Mouse (Mus musculus) forebrain, embryonic 16.5 days (tissue): Measurements from ENCODE around the gene Olfr450. TPM values are rescaled to one million over a fixed set of nuclear protein-coding genes. Genes with fewer than 3 reads are reported as not detected.

Source experiments
- ATAC-seq: fragments of 200-750 bp; cut with Nextera tagmentation; 2 replicates; pipeline ENCODE4 v1.8.0; 2017; ENCODE audit warnings: mild to moderate bottlenecking, moderate library complexity
- H3K27ac ChIP-seq: fragments of 300-500 bp; sonication (generic); 2 replicates; pipeline ENCODE4 v1.5.1; 2014; ENCODE audit warnings: low read length, control low read depth
- H3K27me3 ChIP-seq: fragments of 300-500 bp; sonication (generic); replicated peaks from 2 replicates; pipeline ENCODE4 v1.6.1; 2014; ENCODE audit warnings: low read length; ENCODE audit not compliant: control insufficient read depth, insufficient read depth
- H3K36me3 ChIP-seq: fragments of 300-500 bp; sonication (generic); 2 replicates; pipeline ENCODE4 v1.6.1; 2014; ENCODE audit not compliant: control insufficient read depth, insufficient read depth
- H3K4me1 ChIP-seq: fragments of 300-500 bp; sonication (generic); replicated peaks from 2 replicates; pipeline ENCODE4 v1.6.1; 2014; ENCODE audit warnings: low read length; ENCODE audit not compliant: control insufficient read depth, insufficient read depth
- H3K4me2 ChIP-seq: fragments of 300-500 bp; sonication (generic); 2 replicates; pipeline ENCODE4 v1.6.1; 2014; ENCODE audit warnings: mild to moderate bottlenecking, low read length, control low read depth
- H3K4me3 ChIP-seq: fragments of 300-500 bp; sonication (generic); replicated peaks from 2 replicates; pipeline ENCODE4 v1.5.1; 2014; ENCODE audit warnings: mild to moderate bottlenecking, low read length, control low read depth
- H3K9ac ChIP-seq: fragments of 300-500 bp; sonication (generic); replicated peaks from 2 replicates; pipeline ENCODE4 v1.6.1; 2014; ENCODE audit warnings: low read depth, low read length, control low read depth
- H3K9me3 ChIP-seq: fragments of 300-500 bp; sonication (generic); 2 replicates; pipeline ENCODE4 v1.6.1; 2016; ENCODE audit warnings: low read length; ENCODE audit not compliant: control insufficient read depth
- WGBS: fragments of 180-500 bp; shearing (Covaris S2); extraction: QIAGEN DNeasy Blood & Tissue Kit; methylation state at CpG from one replicate; pipeline ENCODE4 v1.1.7; 2014; 5-methylcytosine and 5-hydroxymethylcytosine counted together
- polyA plus RNA-seq: library from polyadenylated mRNA; unstranded; fragments of >200 nt; fragmentation: Nextera tagmentation; extraction: Ambion mirVana; gene quantifications from 2 replicates; pipeline ENCODE4 v1.2.1, GENCODE M21; 2015

Olfr450 gene
- not detected in 2 replicates for polyA plus RNA-seq

GRCm38 (mm10) chr6:42811639-42812038 is at the start of gene Olfr450:
Olfr450 (plus strand) TSS chr6:42811939.
- no peaks in the 10 kb centered on the region for H3K27me3 ChIP-seq
- no peaks in the 10 kb centered on the region for H3K4me1 ChIP-seq
- H3K4me2 ChIP-seq, result no peak within 1 kb of the TSS
- no peak within 1 kb of the TSS for H3K27ac ChIP-seq
- no peaks in the 10 kb centered on the region for H3K9me3 ChIP-seq
- no peak within 1 kb of the TSS for H3K9ac ChIP-seq
- 94% methylated on average over 1 of the region's 1 CpGs for WGBS
- no peak for ATAC-seq
- no peak within 1 kb of the TSS for H3K4me3 ChIP-seq
- H3K36me3 ChIP-seq, result no peaks in the 10 kb centered on the region

DNA sequence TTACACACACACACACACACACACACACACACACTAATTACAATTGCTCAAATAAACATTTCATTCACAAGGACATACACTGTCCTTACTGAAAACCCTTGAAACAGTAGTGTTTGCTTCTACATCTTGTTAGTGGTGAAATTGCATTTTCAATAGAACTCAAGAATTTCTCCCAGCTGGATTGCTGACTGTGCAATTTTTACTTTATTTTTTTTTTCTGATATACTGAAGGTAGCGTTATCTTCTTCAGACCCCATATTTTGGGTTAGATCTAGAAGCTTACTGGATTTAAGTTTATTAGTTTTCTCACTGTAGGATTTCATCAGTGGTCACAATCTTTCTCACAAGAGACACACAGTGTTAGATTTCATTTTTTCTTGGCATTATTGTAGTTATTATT is 34.7 kb upstream of the Olfr450 start:
- Histone ChIP-seq H3K27ac (no peak overlapping the region), H3K9ac (no peak overlapping the region), H3K4me1 (no peaks in the 10 kb centered on the region), H3K36me3 (no peaks in the 10 kb centered on the region), H3K27me3 (no peaks in the 10 kb centered on the region), H3K9me3 (no peaks in the 10 kb centered on the region), H3K4me2 (no peak overlapping the region), H3K4me3 (no peak overlapping the region)
- 88% methylated on average over 1 of the region's 1 CpGs for WGBS
- ATAC-seq, result no peak

DNA sequence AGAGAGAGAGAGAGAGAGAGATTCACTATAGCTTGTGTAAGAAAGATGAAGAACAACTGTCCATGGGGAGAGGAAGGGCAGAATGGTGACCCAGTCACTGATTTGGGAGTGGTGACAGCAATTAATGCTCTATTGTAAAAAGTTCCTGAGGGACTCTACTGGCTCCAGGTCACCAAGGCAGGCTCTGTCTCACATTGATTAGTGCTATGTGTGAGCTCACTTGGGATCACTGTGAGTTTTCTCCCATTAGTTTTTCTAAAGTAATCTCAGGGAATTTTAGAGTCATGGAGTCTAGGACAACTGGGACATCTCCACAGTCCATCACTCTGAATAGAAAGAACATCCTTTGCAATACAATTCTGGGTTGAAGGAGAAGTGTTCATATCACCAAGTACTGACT is 26.9 kb upstream of the Olfr450 start, which contains the start of gene Olfr452:
TSS of gene Olfr452 (plus strand) at position 301 of the 400 bp plus-strand sequence.
- no peak within 1 kb of the TSS for H3K9ac ChIP-seq
- no peak within 1 kb of the TSS for H3K4me2 ChIP-seq
- H3K4me3 ChIP-seq, result no peak within 1 kb of the TSS
- no peaks in the 10 kb centered on the region for H3K27me3 ChIP-seq
- H3K36me3 ChIP-seq, result no peaks in the 10 kb centered on the region
- H3K9me3 ChIP-seq, result no peaks in the 10 kb centered on the region
- H3K27ac ChIP-seq, result no peak within 1 kb of the TSS
- ATAC-seq, result no peak
- no peaks in the 10 kb centered on the region for H3K4me1 ChIP-seq

- no peaks in the 10 kb centered on the region for H3K4me1 ChIP-seq
- peaks cover 2% of the 10 kb centered on the region; the same call in 1 of the 2 replicates for H3K9me3 ChIP-seq
- no peak overlapping the region for H3K4me3 ChIP-seq
- no peak overlapping the region for H3K4me2 ChIP-seq
- no peak overlapping the region for H3K9ac ChIP-seq
- no peaks in the 10 kb centered on the region for H3K36me3 ChIP-seq
- no peaks in the 10 kb centered on the region for H3K27me3 ChIP-seq
- 48% methylated on average over 4 of the region's 4 CpGs for WGBS
- ATAC-seq, result peak; percentile 31
- H3K27ac ChIP-seq, result peak overlapping the region; percentile 79
These were observed 21.3 kb upstream of the Olfr450 start for GRCm38 (mm10) chr6:42790247-42790948.

GRCm38 (mm10) chr6:42790949-42791556 is 20.7 kb upstream of the Olfr450 start:
- 63% methylated on average over 9 of the region's 9 CpGs for WGBS
- H3K9ac ChIP-seq, result no peak overlapping the region
- H3K36me3 ChIP-seq, result no peaks in the 10 kb centered on the region
- H3K4me1 ChIP-seq, result no peaks in the 10 kb centered on the region
- no peaks in the 10 kb centered on the region for H3K27me3 ChIP-seq
- no peak overlapping the region for H3K27ac ChIP-seq
- no peak overlapping the region for H3K4me2 ChIP-seq
- H3K9me3 ChIP-seq, result peaks cover 2% of the 10 kb centered on the region; the same call in 1 of the 2 replicates
- H3K4me3 ChIP-seq, result no peak overlapping the region
- peak; percentile 95 for ATAC-seq

DNA sequence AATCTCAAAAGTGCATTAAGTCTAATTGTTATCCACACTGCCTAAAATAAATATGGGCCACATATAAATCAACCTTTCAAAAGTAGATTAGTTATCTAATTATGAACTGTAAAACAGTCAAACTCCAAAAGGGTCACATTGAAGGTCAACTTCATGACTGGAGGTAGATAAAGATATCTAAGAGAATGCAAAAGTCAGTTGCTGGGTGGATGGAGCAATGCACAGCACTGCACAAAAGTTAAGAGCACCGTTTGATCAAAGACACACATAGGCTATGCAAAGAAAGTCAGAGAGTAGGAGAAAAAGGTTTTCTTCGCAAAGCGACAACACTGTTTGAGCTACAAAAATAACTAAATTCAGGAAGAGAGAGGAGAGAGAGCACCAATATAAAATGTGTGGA is 16.8 kb upstream of the Olfr450 start:
- Histone ChIP-seq H3K36me3 (no peaks in the 10 kb centered on the region), H3K9me3 (peaks cover 2% of the 10 kb centered on the region; the same call in 1 of the 2 replicates), H3K27ac (no peak overlapping the region), H3K9ac (no peak overlapping the region), H3K27me3 (no peaks in the 10 kb centered on the region), H3K4me2 (no peak overlapping the region), H3K4me1 (no peaks in the 10 kb centered on the region), H3K4me3 (no peak overlapping the region)
- ATAC-seq, result no peak
- 91% methylated on average over 3 of the region's 3 CpGs for WGBS

DNA sequence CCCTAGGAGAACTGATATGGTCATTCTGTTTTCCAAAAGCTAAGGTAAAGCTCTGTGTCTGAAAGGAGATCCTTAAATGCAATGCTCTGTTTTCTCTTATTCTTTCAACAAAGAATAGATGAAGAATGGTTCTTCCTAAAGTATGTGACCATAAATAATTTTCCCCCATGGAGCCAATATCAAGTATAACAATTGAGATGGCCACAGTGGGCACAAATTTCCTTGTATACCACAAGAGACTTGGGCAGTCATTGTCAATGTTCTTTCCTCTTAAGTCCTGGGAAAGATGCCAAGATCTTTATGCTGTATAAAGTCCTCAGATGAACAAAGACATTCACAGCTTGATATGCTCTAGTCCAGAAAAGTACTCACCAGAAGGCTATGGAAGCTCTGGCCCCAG is 22.3 kb downstream of the Olfr450 start, which contains the start of gene Olfr449:
TSS of gene Olfr449 (plus strand) at position 301 of the 400 bp plus-strand sequence.
- no peak within 1 kb of the TSS for H3K9ac ChIP-seq
- H3K27ac ChIP-seq, result no peak within 1 kb of the TSS
- no peaks in the 10 kb centered on the region for H3K4me1 ChIP-seq
- H3K27me3 ChIP-seq, result no peaks in the 10 kb centered on the region
- no peak for ATAC-seq
- H3K4me3 ChIP-seq, result no peak within 1 kb of the TSS
- H3K4me2 ChIP-seq, result no peak within 1 kb of the TSS
- no peaks in the 10 kb centered on the region for H3K36me3 ChIP-seq
- H3K9me3 ChIP-seq, result no peaks in the 10 kb centered on the region

DNA sequence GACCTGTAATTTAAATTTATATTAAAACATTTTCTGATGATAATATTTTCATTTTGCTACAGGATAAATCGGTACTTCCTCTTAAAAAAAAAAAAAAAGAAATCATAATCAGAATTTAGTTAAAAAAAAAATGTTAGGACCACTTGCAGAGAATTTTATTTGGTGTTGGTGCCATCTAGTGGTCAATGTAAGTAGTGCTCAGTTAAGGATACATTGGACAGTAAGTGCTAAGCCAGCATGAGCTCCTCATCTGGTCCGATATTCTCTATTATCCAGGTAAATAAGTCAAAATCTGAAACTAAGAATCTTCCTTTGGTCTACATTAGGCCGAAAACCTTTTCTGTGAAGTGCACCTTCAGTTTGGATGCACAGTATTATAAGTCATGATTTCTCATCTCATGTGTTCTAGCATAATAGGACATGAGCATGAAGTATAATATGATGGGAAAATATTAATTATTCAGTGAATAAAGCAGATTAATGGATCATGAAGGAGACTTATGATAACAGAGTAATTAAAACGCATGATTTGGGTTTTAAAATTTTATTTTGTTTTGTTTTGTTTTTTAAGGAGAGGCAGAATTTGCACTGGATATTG is 48.6 kb downstream of the Olfr450 start:
- Histone ChIP-seq H3K4me2 (no peak overlapping the region), H3K36me3 (no peaks in the 10 kb centered on the region), H3K4me1 (no peaks in the 10 kb centered on the region), H3K27me3 (no peaks in the 10 kb centered on the region), H3K27ac (no peak overlapping the region), H3K4me3 (no peak overlapping the region), H3K9ac (no peak overlapping the region), H3K9me3 (no peaks in the 10 kb centered on the region)
- ATAC-seq, result peak; percentile 77
- 14% methylated on average over 4 of the region's 4 CpGs for WGBS
